Mouse (Mus musculus) liver, embryonic 14.5 days (tissue): ENCODE data around the gene Rragd.

Experiments
- CTCF ChIP-seq: IDR thresholded peaks from 2 replicates; pipeline ENCODE4 v1.5.1; 2016; ENCODE audit warnings: antibody characterized with exemption, low read depth, control low read depth
- EP300 ChIP-seq: IDR thresholded peaks from 2 replicates; pipeline ENCODE4 v1.6.1; 2016; ENCODE audit warnings: antibody characterized with exemption, low read depth

DNA sequence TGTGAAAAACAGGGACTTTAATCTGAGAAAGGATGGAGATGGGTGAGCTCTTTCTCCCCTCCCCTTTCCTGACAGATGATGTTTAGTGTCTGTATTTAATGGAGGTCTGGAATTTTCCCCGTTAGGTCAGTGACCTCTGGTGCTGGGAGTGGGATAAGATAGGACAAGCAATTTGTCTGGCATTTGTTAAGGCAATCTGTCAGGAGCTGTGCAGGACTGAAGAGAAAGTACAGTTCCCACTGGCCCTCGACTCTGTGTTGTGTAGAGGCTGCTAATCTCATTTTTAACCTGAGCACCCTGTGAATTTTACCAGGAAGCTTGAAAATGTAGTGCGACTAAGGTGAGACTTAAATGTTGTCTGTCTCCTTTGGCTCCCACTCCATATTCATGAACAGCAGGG is 2.8 kb downstream of the Rragd start:
- TF ChIP-seq CTCF (no peak), EP300 (no peak)
